Mouse (Mus musculus): ENCODE data around the gene Ech1. TPM values are rescaled to one million over a fixed set of nuclear protein-coding genes. Genes with fewer than 3 reads are reported as not detected.
A peak's percentile ranks its signal among the peaks of the same experiment; 100 is the strongest.

The Ech1 gene
- polyA plus RNA-seq, 1 experiment = 132 TPM

- no peak overlapping the region for H3K4me3 ChIP-seq
- H3K27me3 ChIP-seq (ENCODE audit: control insufficient read depth, insufficient read depth, insufficient read length) = no peaks in the 10 kb centered on the region
- no peak overlapping the region for H3ac ChIP-seq (ENCODE audit: control insufficient read depth, insufficient read length)
- peak overlapping the region; percentile 51 for H3K4me2 ChIP-seq (ENCODE audit: low read depth)
- no peak for TF ChIP-seq TCF12 (IDR thresholded peaks at IDR 0.05; ENCODE audit: insufficient read depth, poor library complexity, severe bottlenecking)
- TF ChIP-seq TCF3 (IDR thresholded peaks at IDR 0.05; ENCODE audit: insufficient read length, low read depth) = no peak
- no peak for TF ChIP-seq SRF (IDR thresholded peaks at IDR 0.05; ENCODE audit: control insufficient read depth, insufficient read length, low read depth)
- TF ChIP-seq POLR2AphosphoS2 (IDR thresholded peaks at IDR 0.05; ENCODE audit: insufficient read length, low read depth) = peak; percentile 44
- TF ChIP-seq MYOG (IDR thresholded peaks at IDR 0.05; ENCODE audit: control insufficient read depth in 1 of 3, insufficient read depth in 1 of 3, insufficient read length in 2 of 3, low read depth in 2 of 3) = peak in 1 of 3 experiments; percentile 75
- TF ChIP-seq MAX (IDR thresholded peaks at IDR 0.05; ENCODE audit: low read depth) = no peak
- TF ChIP-seq POLR2A (IDR thresholded peaks at IDR 0.05; ENCODE audit: insufficient read length, low read depth) = peak; percentile 22
- TF ChIP-seq E2F4 (IDR thresholded peaks at IDR 0.05; ENCODE audit: insufficient read depth) = no peak
- TF ChIP-seq CEBPB (IDR thresholded peaks at IDR 0.05; ENCODE audit: insufficient read depth, poor library complexity, severe bottlenecking) = no peak
- peak in 2 of 3 experiments; percentile 52 to 75 for TF ChIP-seq MYOD1 (IDR thresholded peaks at IDR 0.05; ENCODE audit: control insufficient read depth in 1 of 3, insufficient read length in 2 of 3, low read depth in 2 of 3)
- TF ChIP-seq USF1 (IDR thresholded peaks at IDR 0.05; ENCODE audit: low read depth) = no peak
- TF ChIP-seq REST (IDR thresholded peaks at IDR 0.05; ENCODE audit: insufficient read depth, insufficient read length) = no peak
- peaks cover 21% of the 10 kb centered on the region for H3K79me2 ChIP-seq (ENCODE audit: control insufficient read depth, insufficient read depth)
- H3K36me3 ChIP-seq (ENCODE audit: control insufficient read depth, insufficient read depth) = peaks cover 53% of the 10 kb centered on the region
Observed at GRCm38 (mm10) chr7:28821261-28821831, 3.7 kb upstream of the Ech1 start.

- no peak overlapping the region for H3ac ChIP-seq (ENCODE audit: control insufficient read depth, insufficient read length)
- H3K36me3 ChIP-seq (ENCODE audit: control insufficient read depth, insufficient read depth) = peaks cover 41% of the 10 kb centered on the region
- no peak overlapping the region for H3K4me3 ChIP-seq
- H3K4me2 ChIP-seq (ENCODE audit: low read depth) = no peak overlapping the region
- no peaks in the 10 kb centered on the region for H3K27me3 ChIP-seq (ENCODE audit: control insufficient read depth, insufficient read depth, insufficient read length)
- H3K79me2 ChIP-seq (ENCODE audit: control insufficient read depth, insufficient read depth) = peaks cover 9% of the 10 kb centered on the region
- TF ChIP-seq E2F4 (IDR thresholded peaks at IDR 0.05; ENCODE audit: insufficient read depth) (no peak), MAX (IDR thresholded peaks at IDR 0.05; ENCODE audit: low read depth) (no peak), SRF (IDR thresholded peaks at IDR 0.05; ENCODE audit: control insufficient read depth, insufficient read length, low read depth) (no peak), POLR2A (IDR thresholded peaks at IDR 0.05; ENCODE audit: insufficient read length, low read depth) (peak; percentile 14)
Observed at GRCm38 (mm10) chr7:28822556-28822955, 2.5 kb upstream of the Ech1 start.

- no peak overlapping the region for H3K4me2 ChIP-seq (ENCODE audit: low read depth)
- TF ChIP-seq POLR2AphosphoS2 (IDR thresholded peaks at IDR 0.05; ENCODE audit: insufficient read length, low read depth) (peak; percentile 88), POLR2A (IDR thresholded peaks at IDR 0.05; ENCODE audit: insufficient read length, low read depth) (peak; percentile 22), REST (IDR thresholded peaks at IDR 0.05; ENCODE audit: insufficient read depth, insufficient read length) (no peak), MAX (IDR thresholded peaks at IDR 0.05; ENCODE audit: low read depth) (no peak), MYOD1 (IDR thresholded peaks at IDR 0.05; ENCODE audit: control insufficient read depth in 1 of 3, insufficient read length in 2 of 3, low read depth in 2 of 3) (no peak), USF1 (IDR thresholded peaks at IDR 0.05; ENCODE audit: low read depth) (no peak)
- no peak overlapping the region for H3ac ChIP-seq (ENCODE audit: control insufficient read depth, insufficient read length)
- H3K79me2 ChIP-seq (ENCODE audit: control insufficient read depth, insufficient read depth) = peaks cover 4% of the 10 kb centered on the region
- H3K27me3 ChIP-seq (ENCODE audit: control insufficient read depth, insufficient read depth, insufficient read length) = no peaks in the 10 kb centered on the region
- peaks cover 34% of the 10 kb centered on the region for H3K36me3 ChIP-seq (ENCODE audit: control insufficient read depth, insufficient read depth)
- no peak overlapping the region for H3K4me3 ChIP-seq
Observed at GRCm38 (mm10) chr7:28822993-28823903, 1.8 kb upstream of the Ech1 start.

GRCm38 (mm10) chr7:28823932-28824331 lies 1.1 kb upstream of the Ech1 start:
- peaks cover 33% of the 10 kb centered on the region for H3K36me3 ChIP-seq (ENCODE audit: control insufficient read depth, insufficient read depth)

More at GRCm38 (mm10) chr7:28823932-28824331, 1.1 kb upstream of the Ech1 start:
- Histone ChIP-seq H3K27me3 (ENCODE audit: control insufficient read depth, insufficient read depth, insufficient read length) (no peaks in the 10 kb centered on the region), H3ac (ENCODE audit: control insufficient read depth, insufficient read length) (no peak overlapping the region), H3K4me3 (no peak overlapping the region), H3K79me2 (ENCODE audit: control insufficient read depth, insufficient read depth) (peaks cover 4% of the 10 kb centered on the region), H3K4me2 (ENCODE audit: low read depth) (no peak overlapping the region)
- no peak for TF ChIP-seq POLR2AphosphoS2 (IDR thresholded peaks at IDR 0.05; ENCODE audit: insufficient read length, low read depth)
- TF ChIP-seq MAX (IDR thresholded peaks at IDR 0.05; ENCODE audit: low read depth) = no peak
- TF ChIP-seq TCF12 (IDR thresholded peaks at IDR 0.05; ENCODE audit: insufficient read depth, poor library complexity, severe bottlenecking) = peak; percentile 4
- TF ChIP-seq MYOD1 (IDR thresholded peaks at IDR 0.05; ENCODE audit: control insufficient read depth in 1 of 3, insufficient read length in 2 of 3, low read depth in 2 of 3) = peak in 2 of 3 experiments; percentile 45 to 46
- TF ChIP-seq POLR2A (IDR thresholded peaks at IDR 0.05; ENCODE audit: insufficient read length, low read depth) = no peak

Data from myocyte (in vitro differentiated cells).